Mouse (Mus musculus): ENCODE measurements around the gene Hadhb. TPM values are rescaled to one million over a fixed set of nuclear protein-coding genes. Genes with fewer than 3 reads are reported as not detected.

Hadhb gene
- total RNA-seq (2023): 10 to 100 TPM; 42.1 to 49.4 TPM

GRCm38 (mm10) chr5:30154474-30155394, at the start of gene Hadhb, which contains the start of gene Hadha:
Hadhb (plus strand) TSS chr5:30155248.
Hadha (minus strand) TSS chr5:30155162.

GRCm38 (mm10) chr5:30105668-30106300, 49.3 kb upstream of the Hadhb start, which contains the start of gene 3110082J24Rik:
3110082J24Rik (minus strand) TSS chr5:30106086.

GRCm38 (mm10) chr5:30205493-30205892, 50.4 kb downstream of the Hadhb start, which contains the start of gene Adgrf3:
Adgrf3 (minus strand) TSS chr5:30205722.

GRCm38 (mm10) chr5:30232271-30232971, 77.4 kb downstream of the Hadhb start, which contains the start of gene Selenoi:
Selenoi (plus strand) TSS chr5:30232581.

Other genes with a start within 250 kb of the Hadhb start
- gene Il6, start 142.1 kb upstream of the Hadhb start, total RNA-seq (2023): 1 to 10 TPM; 1.7 to 2.8 TPM
- 10 to 100 TPM; 77.8 to 84.2 TPM for gene Tyms, start 81.6 kb upstream of the Hadhb start, total RNA-seq (2023)
- gene Garem2, start 50.1 kb upstream of the Hadhb start, total RNA-seq (2023): not detected
- not detected for gene 3110082J24Rik, start 49.2 kb upstream of the Hadhb start, total RNA-seq (2023)
- 10 to 100 TPM; 68.0 to 77.7 TPM for gene Hadha, start 86 bp upstream of the Hadhb start, total RNA-seq (2023)
- not detected for gene Adgrf3, start 50.5 kb downstream of the Hadhb start, total RNA-seq (2023)
- 10 to 100 TPM; 10.3 to 15.9 TPM for gene Selenoi, start 77.3 kb downstream of the Hadhb start, total RNA-seq (2023)
- not detected for gene Drc1, start 126.1 kb downstream of the Hadhb start, total RNA-seq (2023)

Data from neutrophil, adult 83 days (primary cell).